Mouse (Mus musculus): Measurements from ENCODE around the gene Farp1. TPM values are rescaled to one million over a fixed set of nuclear protein-coding genes. Genes with fewer than 3 reads are reported as not detected.
A peak's percentile ranks its signal among the peaks of the same experiment; 100 is the strongest.

Gene Farp1
- total RNA-seq, 2 experiments from 2014 or later = 127 to 137 TPM

- intact Hi-C loops (cut with DNase I) = loop anchor here (10.0 kb wide), 1 partner anchor 159 kb away; the partner anchor contains the start of gene Farp1
- no peak for DNase-seq (ENCODE audit: low spot score in 2 of 2)
Measured at GRCm38 (mm10) chr14:121193981-121194380, 159.0 kb downstream of the Farp1 start.

- intact Hi-C loops (cut with DNase I) = loop anchor here (10.0 kb wide), 1 partner anchor 164 kb away; the partner anchor contains the start of gene Farp1
- DNase-seq (ENCODE audit: low spot score in 2 of 2) = peak; percentile 61 to 79
Measured at GRCm38 (mm10) chr14:121198915-121199572, 164.0 kb downstream of the Farp1 start.

- intact Hi-C loops (cut with DNase I) = loop anchor here (10.0 kb wide), 1 partner anchor 165 kb away; the partner anchor contains the start of gene Farp1
- no peak for DNase-seq (ENCODE audit: low spot score in 2 of 2)
Measured at GRCm38 (mm10) chr14:121199789-121200188, 164.8 kb downstream of the Farp1 start.

- intact Hi-C loops (cut with DNase I) = no loop called here
- DNase-seq (ENCODE audit: low spot score in 2 of 2) = no peak
Measured at GRCm38 (mm10) chr14:121200353-121200752, 165.4 kb downstream of the Farp1 start.

- DNase-seq (ENCODE audit: low spot score in 2 of 2) = no peak
- intact Hi-C loops (cut with DNase I) = no loop called here
Measured at GRCm38 (mm10) chr14:121201178-121201577, 166.2 kb downstream of the Farp1 start.

GRCm38 (mm10) chr14:121205459-121205858 is 170.5 kb downstream of the Farp1 start:
- intact Hi-C loops (cut with DNase I) = no loop called here
- no peak for DNase-seq (ENCODE audit: low spot score in 2 of 2)

GRCm38 (mm10) chr14:121207441-121208158 is 172.6 kb downstream of the Farp1 start:
- intact Hi-C loops (cut with DNase I) = no loop called here
- no peak for DNase-seq (ENCODE audit: low spot score in 2 of 2)

GRCm38 (mm10) chr14:121208159-121208515 is 173.1 kb downstream of the Farp1 start:
- intact Hi-C loops (cut with DNase I) = no loop called here
- DNase-seq (ENCODE audit: low spot score in 2 of 2) = no peak

DNA sequence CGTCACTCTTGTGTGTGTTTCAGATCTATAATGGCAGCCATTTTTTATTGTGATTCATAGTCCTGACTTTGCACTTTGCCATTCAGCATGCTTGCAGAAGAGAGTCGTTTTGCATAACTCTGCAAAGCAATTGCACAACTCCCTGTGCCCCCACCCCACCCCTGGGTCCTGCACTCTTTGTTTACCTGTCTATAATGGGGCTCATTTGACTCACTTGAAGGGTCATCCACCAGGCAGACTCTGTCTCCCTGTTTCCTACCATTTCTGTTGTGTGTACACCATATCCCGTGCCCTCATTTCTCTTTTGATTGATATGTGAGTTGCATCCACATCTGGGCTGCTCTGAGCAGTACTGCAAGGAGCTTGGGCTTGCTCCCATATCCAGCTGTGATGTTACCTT is 175.3 kb downstream of the Farp1 start:
- intact Hi-C loops (cut with DNase I) = loop anchor here (10.0 kb wide), 1 partner anchor 256 kb away; no protein-coding TSS in a partner anchor
- DNase-seq (ENCODE audit: low spot score in 2 of 2) = no peak

GRCm38 (mm10) chr14:121213650-121214049 is 178.7 kb downstream of the Farp1 start:
- intact Hi-C loops (cut with DNase I) = loop anchor here (10.0 kb wide), 1 partner anchor 259 kb away; no protein-coding TSS in a partner anchor

GRCm38 (mm10) chr14:121214636-121215257 is 179.7 kb downstream of the Farp1 start:
- no peak for DNase-seq (ENCODE audit: low spot score in 2 of 2)
- intact Hi-C loops (cut with DNase I) = loop anchor here (10.0 kb wide), 1 partner anchor 260 kb away; no protein-coding TSS in a partner anchor

More at GRCm38 (mm10) chr14:121213650-121214049, 178.7 kb downstream of the Farp1 start:
- DNase-seq (ENCODE audit: low spot score in 2 of 2) = no peak

DNA sequence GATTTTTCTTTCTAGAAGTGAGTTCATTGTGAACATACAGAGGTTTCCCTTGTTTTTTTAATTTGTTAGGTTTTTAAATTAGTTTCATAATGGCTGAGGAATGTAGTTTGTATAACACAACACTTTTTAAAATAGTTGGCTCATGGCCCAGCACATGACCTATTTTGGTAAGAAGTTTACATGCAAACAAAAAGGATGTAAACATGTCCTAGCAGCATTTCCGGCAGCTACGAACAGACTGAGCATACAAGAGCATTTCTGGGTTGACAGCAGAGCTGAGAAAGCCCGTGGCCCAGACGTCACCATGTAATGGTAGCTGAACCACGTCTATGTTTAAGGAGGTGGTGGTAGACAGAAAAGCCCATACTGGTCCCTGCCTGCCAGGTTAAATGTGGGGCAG is 180.8 kb downstream of the Farp1 start:
- DNase-seq (ENCODE audit: low spot score in 2 of 2) = no peak
- intact Hi-C loops (cut with DNase I) = loop anchor here (10.0 kb wide), 1 partner anchor 261 kb away; no protein-coding TSS in a partner anchor

GRCm38 (mm10) chr14:121216672-121217071 is 181.7 kb downstream of the Farp1 start:
- DNase-seq (ENCODE audit: low spot score in 2 of 2) = no peak

GRCm38 (mm10) chr14:121218620-121219019 is 183.6 kb downstream of the Farp1 start:
- no peak for DNase-seq (ENCODE audit: low spot score in 2 of 2)
- intact Hi-C loops (cut with DNase I) = loop anchor here (10.0 kb wide), 1 partner anchor 264 kb away; no protein-coding TSS in a partner anchor

More at GRCm38 (mm10) chr14:121216672-121217071, 181.7 kb downstream of the Farp1 start:
- intact Hi-C loops (cut with DNase I) = loop anchor here (10.0 kb wide), 1 partner anchor 262 kb away; no protein-coding TSS in a partner anchor

GRCm38 (mm10) chr14:121219226-121220039 is 184.4 kb downstream of the Farp1 start:
- intact Hi-C loops (cut with DNase I) = loop anchor here (5.0 to 10.0 kb wide), 3 partner anchors 182 to 385 kb away; partner anchors contain the start of gene Farp1

DNA sequence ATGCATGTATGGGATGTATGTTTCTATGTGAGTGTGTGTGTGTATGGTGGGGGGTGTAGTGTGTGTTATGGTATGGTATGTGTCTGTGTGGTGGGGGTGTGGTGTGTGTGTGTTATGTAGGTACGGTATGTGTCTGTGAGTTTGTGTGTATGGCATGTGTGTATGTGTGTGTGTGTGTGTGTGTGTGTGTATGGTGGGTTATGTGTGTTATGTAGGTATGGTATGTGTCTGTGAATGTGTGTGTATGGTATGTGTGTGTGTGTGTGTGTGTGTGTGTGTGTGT is 185.0 kb downstream of the Farp1 start:
- intact Hi-C loops (cut with DNase I) = loop anchor here (5.0 to 10.0 kb wide), 2 partner anchors 183 to 385 kb away; partner anchors contain the start of gene Farp1
- no peak for DNase-seq (ENCODE audit: low spot score in 2 of 2)

More at GRCm38 (mm10) chr14:121219226-121220039, 184.4 kb downstream of the Farp1 start:
- no peak for DNase-seq (ENCODE audit: low spot score in 2 of 2)

- DNase-seq (ENCODE audit: low spot score in 2 of 2) = peak in 1 of 2 experiments; percentile 47
- intact Hi-C loops (cut with DNase I) = loop anchor here (5.0 to 10.0 kb wide), 2 partner anchors 183 to 386 kb away; partner anchors contain the start of gene Farp1
Measured at GRCm38 (mm10) chr14:121220723-121221122, 185.7 kb downstream of the Farp1 start.

GRCm38 (mm10) chr14:121225804-121226203 is 190.8 kb downstream of the Farp1 start:
- no peak for DNase-seq (ENCODE audit: low spot score in 2 of 2)
- intact Hi-C loops (cut with DNase I) = loop anchor here (10.0 kb wide), 1 partner anchor 391 kb away; no protein-coding TSS in a partner anchor

All from left cerebral cortex, postnatal 14 days (tissue).